Mouse (Mus musculus) hindbrain, embryonic 12.5 days (tissue): ENCODE measurements around the gene Thap3. TPM values are rescaled to one million over a fixed set of nuclear protein-coding genes. Genes with fewer than 3 reads are reported as not detected.
"Not testable (repeated sequence)": the region's sequence is repeated elsewhere in the genome, so short reads cannot be mapped to it uniquely, and the experiment has no call there.

Source experiments
- ATAC-seq: fragments of 200-750 bp; cut with Nextera tagmentation; 2 replicates; pipeline ENCODE4 v1.8.0; 2017; ENCODE audit warnings: moderate TSS enrichment; ENCODE audit not compliant: low FRiP score
- H3K27ac ChIP-seq: fragments of 300-500 bp; sonication (generic); 2 replicates; pipeline ENCODE4 v1.5.1; 2016; ENCODE audit warnings: mild to moderate bottlenecking
- H3K27me3 ChIP-seq: fragments of 300-500 bp; sonication (generic); 2 replicates; pipeline ENCODE4 v1.6.1; 2016; ENCODE audit warnings: mild to moderate bottlenecking
- H3K36me3 ChIP-seq: fragments of 300-500 bp; sonication (generic); 2 replicates; pipeline ENCODE4 v1.6.1; 2016; ENCODE audit warnings: mild to moderate bottlenecking
- H3K4me1 ChIP-seq: fragments of 300-500 bp; sonication (generic); 2 replicates; pipeline ENCODE4 v1.6.1; 2016
- H3K4me2 ChIP-seq: fragments of 300-500 bp; sonication (generic); replicated peaks from 2 replicates; pipeline ENCODE4 v1.6.1; 2016; ENCODE audit warnings: mild to moderate bottlenecking
- H3K4me3 ChIP-seq: fragments of 300-500 bp; sonication (generic); 2 replicates; pipeline ENCODE4 v1.5.1; 2016; ENCODE audit warnings: mild to moderate bottlenecking
- H3K9ac ChIP-seq: fragments of 300-500 bp; sonication (generic); 2 replicates; pipeline ENCODE4 v1.6.1; 2016; ENCODE audit warnings: mild to moderate bottlenecking, moderate library complexity
- H3K9me3 ChIP-seq: fragments of 300-500 bp; sonication (generic); replicated peaks from 2 replicates; pipeline ENCODE4 v1.6.1; 2016; ENCODE audit warnings: mild to moderate bottlenecking
- WGBS: fragments of 180-500 bp; shearing (Covaris S2); methylation state at CpG from one replicate; pipeline ENCODE4 v1.1.7; 2016; 5-methylcytosine and 5-hydroxymethylcytosine counted together
- polyA plus RNA-seq: library from polyadenylated mRNA; unstranded; fragments of >200 nt; fragmentation: Nextera tagmentation; extraction: Ambion mirVana; gene quantifications from 2 replicates; pipeline ENCODE4 v1.2.1, GENCODE M21; 2016

Gene Thap3
- polyA plus RNA-seq, result 31.7 and 37.0 TPM in 2 replicates

DNA sequence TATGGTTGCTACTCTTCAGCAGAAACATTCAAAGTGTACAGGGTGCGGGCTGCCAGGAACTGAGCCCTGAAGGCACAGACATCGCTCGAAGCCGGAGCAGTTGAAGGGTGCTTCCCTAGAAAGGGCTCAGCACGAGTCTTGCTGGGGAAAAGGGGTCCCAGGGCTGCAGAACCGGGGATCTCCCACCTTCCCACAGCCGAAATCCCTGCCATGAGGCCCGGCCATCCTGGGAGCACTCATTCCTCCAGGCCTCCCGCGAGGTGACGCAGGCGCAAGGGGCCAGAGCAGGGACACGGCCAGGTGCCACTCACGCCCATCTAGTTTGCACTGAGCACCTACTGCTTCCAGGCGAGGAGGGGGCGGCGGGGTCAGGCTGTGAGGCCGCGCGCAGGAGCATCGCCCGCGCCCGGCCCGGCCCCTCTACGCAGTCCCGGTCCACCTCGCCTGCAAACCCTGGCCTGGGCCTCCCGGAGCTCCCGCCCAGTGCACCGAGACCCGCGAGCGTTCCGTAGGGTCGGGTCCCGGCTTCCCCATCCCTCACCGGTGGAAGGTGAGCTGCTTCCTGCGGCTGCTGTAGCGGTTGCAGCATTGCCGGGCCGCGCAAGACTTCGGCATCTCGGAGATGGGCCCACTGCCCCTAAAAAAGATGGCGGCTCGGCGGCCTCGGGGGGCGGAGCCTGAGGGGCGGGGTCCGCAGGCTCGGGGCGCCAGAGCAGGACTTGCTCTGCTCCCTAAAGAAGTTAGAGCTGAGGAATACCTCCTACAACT lies at the start of gene Thap3:
Thap3 (minus strand) TSS at position 656 of the 768 bp plus-strand sequence.
- WGBS, result 1% methylated on average over 54 of the region's 54 CpGs

DNA sequence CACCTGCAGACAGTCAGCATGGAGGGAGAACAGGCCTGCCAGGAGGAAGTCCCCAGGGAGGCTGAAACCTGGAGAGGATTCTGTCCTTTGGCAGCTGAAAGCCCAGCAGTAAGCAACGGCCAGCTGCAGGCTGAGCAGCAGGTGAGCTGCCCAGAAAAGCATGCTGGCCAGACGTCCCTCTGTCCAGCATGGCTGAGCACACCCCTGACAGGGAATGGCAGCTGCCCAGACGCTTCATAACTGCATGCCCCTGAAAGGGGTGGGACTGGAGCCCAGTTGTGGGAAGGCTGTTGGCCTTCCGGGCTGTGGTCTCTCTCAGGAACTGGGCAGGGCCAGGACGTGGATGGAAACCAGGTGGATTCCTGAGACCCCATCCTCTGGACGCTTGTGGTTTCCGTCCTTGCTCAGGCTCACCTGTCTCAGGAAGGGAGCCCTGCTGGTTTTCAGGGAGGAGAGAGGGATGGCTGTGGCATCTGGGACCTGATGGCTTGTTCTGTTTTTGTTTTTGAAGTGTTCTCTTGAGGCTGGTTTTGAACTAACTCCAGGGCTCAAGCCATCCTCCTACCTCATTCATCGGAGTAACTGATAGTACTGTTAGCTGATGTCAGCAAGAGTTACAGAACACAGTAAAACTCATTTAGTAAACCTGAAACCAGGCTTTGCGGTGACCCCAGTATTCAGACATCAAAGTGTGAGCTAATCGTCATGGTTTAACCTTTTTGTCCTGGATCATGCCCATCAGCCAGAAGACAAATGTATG lies 49.6 kb upstream of the Thap3 start, which contains the start of gene Tas1r1:
Tas1r1 (minus strand) TSS at position 344 of the 760 bp plus-strand sequence.
- no peaks in the 10 kb centered on the region for H3K9me3 ChIP-seq
- H3K27ac ChIP-seq, result peak within 1 kb of the TSS; percentile 44; the same call in 1 of the 2 replicates
- peak within 1 kb of the TSS; percentile 98 for H3K4me2 ChIP-seq
- ATAC-seq, result 0 out of 2 replicates have a peak, but pooled peaks have one; percentile 17
- WGBS, result 49% methylated on average over 10 of the region's 10 CpGs
- H3K36me3 ChIP-seq, result peaks cover 25% of the 10 kb centered on the region
- H3K4me1 ChIP-seq, result peaks cover 15% of the 10 kb centered on the region
- H3K9ac ChIP-seq, result peak within 1 kb of the TSS; percentile 92
- no peaks in the 10 kb centered on the region for H3K27me3 ChIP-seq
- peak within 1 kb of the TSS; percentile 96 for H3K4me3 ChIP-seq

More for the DNA sequence above, at the start of gene Thap3:
- peak within 1 kb of the TSS; percentile 71 for H3K4me2 ChIP-seq
- H3K9me3 ChIP-seq, result no peaks in the 10 kb centered on the region
- H3K9ac ChIP-seq, result peak within 1 kb of the TSS; percentile 91
- ATAC-seq, result peak; percentile 75
- peak within 1 kb of the TSS; percentile 67 for H3K4me3 ChIP-seq
- peaks cover 29% of the 10 kb centered on the region for H3K36me3 ChIP-seq
- H3K27ac ChIP-seq, result peak within 1 kb of the TSS; percentile 70; the same call in 1 of the 2 replicates
- H3K4me1 ChIP-seq, result peaks cover 30% of the 10 kb centered on the region
- H3K27me3 ChIP-seq, result no peaks in the 10 kb centered on the region

DNA sequence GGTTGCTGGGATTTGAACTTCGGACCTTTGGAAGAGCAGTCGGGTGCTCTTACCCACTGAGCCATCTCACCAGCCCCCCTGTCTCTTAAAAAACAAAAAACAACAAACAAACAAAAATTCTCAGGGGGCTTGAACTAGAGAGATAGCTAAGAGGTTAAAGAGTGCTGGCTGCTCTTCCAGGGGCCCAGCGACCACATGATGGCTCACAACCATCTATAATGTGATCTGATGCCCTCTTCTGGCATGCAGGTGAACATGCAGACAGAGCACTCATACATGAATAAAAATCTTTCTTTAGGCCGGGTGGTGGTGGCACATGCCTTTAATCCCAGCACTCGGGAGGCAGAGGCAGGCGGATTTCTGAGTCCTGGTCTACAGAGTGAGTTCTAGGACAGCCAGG lies 47.7 kb upstream of the Thap3 start:
- WGBS, result 95% methylated on average over 6 of the region's 6 CpGs
- peaks cover 15% of the 10 kb centered on the region for H3K4me1 ChIP-seq
- ATAC-seq, result not testable (repeated sequence)

DNA sequence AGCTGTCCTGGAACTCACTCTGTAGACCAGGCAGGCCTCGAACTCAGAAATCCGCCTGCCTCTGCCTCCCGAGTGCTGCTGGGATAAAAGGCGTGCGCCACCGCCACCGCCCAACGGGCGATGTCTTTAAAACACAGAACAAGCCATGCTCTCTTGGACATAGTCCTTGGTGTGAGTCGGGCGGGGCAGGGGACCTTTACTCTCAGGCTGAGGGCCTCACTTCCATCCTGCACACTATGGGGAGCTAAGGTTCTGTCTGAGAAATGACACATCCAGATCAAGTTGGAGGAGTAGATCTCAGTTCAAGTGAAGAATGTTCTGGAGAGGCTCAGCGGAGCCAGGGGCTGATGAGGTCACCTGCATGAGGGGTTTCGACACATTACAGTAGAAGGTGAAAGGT lies 44.1 kb upstream of the Thap3 start:
- 92% methylated on average over 13 of the region's 13 CpGs for WGBS
- H3K4me3 ChIP-seq, result no peak overlapping the region
- H3K9ac ChIP-seq, result no peak overlapping the region

More for the DNA sequence above, 47.7 kb upstream of the Thap3 start:
- peaks cover 10% of the 10 kb centered on the region; the same call in 1 of the 2 replicates for H3K27me3 ChIP-seq
- not testable (repeated sequence) for H3K9ac ChIP-seq, H3K9me3 ChIP-seq, H3K36me3 ChIP-seq, H3K4me2 ChIP-seq, H3K4me3 ChIP-seq, H3K27ac ChIP-seq

DNA sequence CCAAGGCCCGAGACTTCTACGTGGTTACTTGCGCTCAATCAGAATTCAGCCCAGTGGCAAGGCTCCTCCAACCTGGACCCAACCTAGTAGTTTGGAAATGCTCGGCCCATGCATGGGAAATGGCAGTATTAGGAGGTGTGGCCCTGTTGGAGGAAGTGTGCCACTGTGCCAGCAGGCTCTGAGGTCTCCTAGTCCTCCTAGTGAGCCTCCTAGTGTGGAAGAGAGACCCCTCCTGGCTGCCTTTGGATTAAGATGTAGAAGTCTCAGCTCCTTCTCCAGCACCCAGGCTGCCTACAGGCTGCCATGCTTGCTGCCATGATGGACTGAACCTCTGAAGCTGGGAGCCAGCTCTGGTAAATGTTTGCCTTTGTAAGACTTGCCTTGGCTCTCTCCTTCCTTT lies 41.2 kb upstream of the Thap3 start:
- H3K4me1 ChIP-seq, result peaks cover 38% of the 10 kb centered on the region
- H3K4me3 ChIP-seq, result no peak overlapping the region
- 0 out of 2 replicates have a peak, but pooled peaks cover 4% of the 10 kb centered on the region for H3K36me3 ChIP-seq
- ATAC-seq, result no peak
- no peak overlapping the region for H3K27ac ChIP-seq
- WGBS, result 70% methylated on average over 4 of the region's 4 CpGs
- no peaks in the 10 kb centered on the region for H3K9me3 ChIP-seq
- H3K27me3 ChIP-seq, result peaks cover 10% of the 10 kb centered on the region; the same call in 1 of the 2 replicates
- H3K9ac ChIP-seq, result no peak overlapping the region
- peak overlapping the region; percentile 15; the same call in 1 of the 2 replicates for H3K4me2 ChIP-seq

More for the DNA sequence above, 44.1 kb upstream of the Thap3 start:
- Histone ChIP-seq H3K27ac (no peak overlapping the region), H3K9me3 (no peaks in the 10 kb centered on the region), H3K27me3 (peaks cover 10% of the 10 kb centered on the region; the same call in 1 of the 2 replicates), H3K36me3 (no peaks in the 10 kb centered on the region), H3K4me2 (no peak overlapping the region), H3K4me1 (peaks cover 16% of the 10 kb centered on the region)
- ATAC-seq, result no peak

DNA sequence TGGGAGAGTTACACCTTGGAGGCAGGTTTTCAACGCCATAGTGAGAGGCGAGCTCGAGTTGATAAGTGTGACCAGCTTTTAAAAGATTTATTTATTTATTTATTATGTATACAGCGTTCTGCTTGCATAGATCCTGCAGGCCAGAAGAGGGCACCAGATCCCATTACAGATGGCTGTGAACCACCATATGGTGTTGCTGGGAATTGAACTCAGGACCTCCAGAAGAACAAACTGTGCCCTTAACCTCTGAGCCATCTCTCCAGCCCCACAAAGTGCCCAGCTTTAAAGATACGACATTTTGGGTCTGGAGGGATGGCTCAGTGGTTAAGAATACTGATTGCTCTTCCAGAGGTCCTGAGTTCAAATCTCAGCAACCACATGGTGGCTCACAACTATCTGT lies 40.3 kb upstream of the Thap3 start:
- Histone ChIP-seq H3K4me3 (no peak overlapping the region), H3K36me3 (peaks cover 13% of the 10 kb centered on the region), H3K4me1 (peaks cover 43% of the 10 kb centered on the region), H3K9me3 (no peaks in the 10 kb centered on the region), H3K27ac (no peak overlapping the region), H3K4me2 (peak overlapping the region; percentile 99), H3K27me3 (peaks cover 10% of the 10 kb centered on the region; the same call in 1 of the 2 replicates), H3K9ac (no peak overlapping the region)
- WGBS, result 42% methylated on average over 5 of the region's 5 CpGs
- ATAC-seq, result no peak

DNA sequence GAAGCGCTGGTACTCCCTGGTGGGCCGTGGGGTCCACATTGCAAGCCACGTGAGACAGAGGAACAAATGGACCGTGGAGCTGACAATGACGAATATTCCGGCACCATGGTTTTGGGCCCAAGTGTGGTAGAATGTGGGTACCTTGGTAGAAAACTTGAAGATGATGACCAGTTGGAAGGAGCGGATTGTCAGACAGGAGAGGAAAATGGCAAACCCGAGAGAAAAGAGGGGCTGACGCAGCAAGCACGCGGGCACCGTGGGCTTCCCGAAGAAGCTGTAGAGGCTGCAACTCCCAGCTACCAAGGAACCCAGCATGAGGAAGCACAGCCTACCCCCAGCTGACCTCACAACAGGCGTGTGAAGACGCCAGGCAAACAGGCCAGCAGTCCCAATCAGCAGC lies 39.7 kb upstream of the Thap3 start:
- Histone ChIP-seq H3K4me2 (peak overlapping the region; percentile 99), H3K9ac (peak overlapping the region; percentile 76), H3K27ac (no peak overlapping the region), H3K9me3 (no peaks in the 10 kb centered on the region), H3K4me1 (peaks cover 43% of the 10 kb centered on the region), H3K36me3 (peaks cover 17% of the 10 kb centered on the region), H3K27me3 (peaks cover 10% of the 10 kb centered on the region; the same call in 1 of the 2 replicates), H3K4me3 (peak overlapping the region; percentile 82)
- ATAC-seq, result no peak
- 59% methylated on average over 15 of the region's 15 CpGs for WGBS

DNA sequence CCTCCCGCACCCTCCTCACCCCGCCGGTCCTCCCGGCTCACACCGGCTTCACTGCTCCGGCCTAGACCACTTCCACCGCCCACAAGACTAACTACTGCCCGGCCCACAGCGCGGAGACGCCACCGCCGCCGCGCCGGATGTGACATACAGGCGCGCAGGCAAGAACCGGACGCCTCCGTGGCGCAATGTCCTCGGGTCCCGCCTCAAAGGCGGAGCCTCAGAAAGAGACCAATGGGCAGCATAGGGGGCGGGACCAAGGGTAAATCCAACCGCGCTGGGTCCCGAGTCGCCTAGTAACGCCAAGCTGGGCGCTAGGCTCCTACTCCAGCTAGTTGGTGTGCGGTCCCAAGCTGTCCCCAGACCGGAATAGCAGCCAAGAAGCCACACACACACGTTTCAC lies 38.7 kb upstream of the Thap3 start, which contains the start of gene Zbtb48:
Zbtb48 (minus strand) TSS at position 148 of the 400 bp plus-strand sequence.
- WGBS, result 0% methylated on average over 35 of the region's 35 CpGs
- ATAC-seq, result peak; percentile 98
- peak within 1 kb of the TSS; percentile 83 for H3K9ac ChIP-seq
- H3K27me3 ChIP-seq, result peaks cover 9% of the 10 kb centered on the region; the same call in 1 of the 2 replicates
- H3K4me2 ChIP-seq, result peak within 1 kb of the TSS; percentile 99
- no peaks in the 10 kb centered on the region for H3K9me3 ChIP-seq
- peak within 1 kb of the TSS; percentile 82 for H3K4me3 ChIP-seq
- peaks cover 25% of the 10 kb centered on the region for H3K36me3 ChIP-seq
- H3K27ac ChIP-seq, result peak within 1 kb of the TSS; percentile 72
- peaks cover 43% of the 10 kb centered on the region for H3K4me1 ChIP-seq

DNA sequence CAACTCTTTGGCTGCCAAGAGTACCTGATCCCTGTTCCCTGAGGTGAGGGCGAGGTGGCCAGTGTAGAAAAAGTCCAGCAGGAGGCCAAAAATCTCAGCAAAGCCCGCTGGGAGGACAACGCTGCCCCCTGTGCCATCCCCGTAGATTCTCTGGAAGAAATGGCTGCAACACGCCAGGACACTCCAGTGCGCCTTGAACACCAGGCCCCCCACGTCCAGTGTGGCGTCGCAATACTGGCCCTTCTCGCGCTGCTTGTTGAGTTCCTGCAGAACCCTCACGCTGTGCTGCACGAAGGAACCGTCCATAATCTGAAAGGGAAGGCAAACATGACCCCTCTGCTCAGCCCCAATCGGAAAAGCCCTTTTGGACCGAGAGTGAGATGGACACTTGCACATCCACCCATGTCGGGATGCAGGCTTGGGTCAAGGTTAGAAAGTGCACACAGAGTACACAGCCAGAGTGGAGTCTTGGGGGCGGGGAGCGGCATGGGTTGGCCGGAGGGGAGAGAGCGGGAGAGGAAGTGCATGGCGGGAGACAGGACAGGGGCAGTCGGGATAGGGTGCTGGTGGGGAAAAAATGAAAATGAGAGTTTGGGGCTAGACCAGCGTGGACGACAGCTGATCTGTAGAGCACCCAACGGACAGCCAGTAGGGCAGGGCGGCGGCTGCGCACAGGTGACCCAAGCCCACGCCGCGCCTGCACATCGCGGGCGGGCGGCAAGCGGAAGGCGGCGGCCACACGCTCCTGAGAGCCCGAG lies 38.1 kb upstream of the Thap3 start:
- Histone ChIP-seq H3K27ac (peak overlapping the region; percentile 72; the same call in 1 of the 2 replicates), H3K4me1 (peaks cover 43% of the 10 kb centered on the region)
- ATAC-seq, result peak; percentile 78

DNA sequence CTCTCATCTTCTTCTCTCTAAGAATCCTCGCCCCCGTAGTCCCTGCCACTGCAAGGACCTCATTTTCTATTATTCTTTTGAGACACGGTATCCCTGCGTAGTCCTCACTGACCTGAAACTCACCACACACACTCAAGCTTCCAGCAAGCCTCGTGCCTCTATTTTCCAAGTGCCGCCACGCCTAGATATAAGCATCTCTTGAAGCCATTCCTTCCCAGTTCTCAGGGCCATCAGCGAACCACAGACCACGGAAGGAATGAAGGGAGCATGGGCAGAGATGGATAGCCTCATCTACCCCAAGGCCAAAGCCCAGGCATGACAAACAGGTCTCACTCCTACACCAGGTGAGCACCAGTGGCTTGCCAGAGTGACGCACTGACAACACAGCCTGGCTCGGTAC lies 35.7 kb upstream of the Thap3 start:
- Histone ChIP-seq H3K27ac (no peak overlapping the region), H3K4me3 (no peak overlapping the region), H3K36me3 (peaks cover 55% of the 10 kb centered on the region), H3K9me3 (no peaks in the 10 kb centered on the region), H3K9ac (no peak overlapping the region), H3K27me3 (no peaks in the 10 kb centered on the region), H3K4me2 (no peak overlapping the region), H3K4me1 (peaks cover 38% of the 10 kb centered on the region)
- WGBS, result 91% methylated on average over 11 of the region's 11 CpGs
- ATAC-seq, result no peak

More for the DNA sequence above, 38.1 kb upstream of the Thap3 start:
- 3% methylated on average over 40 of the region's 41 CpGs for WGBS
- peak overlapping the region; percentile 99 for H3K4me2 ChIP-seq
- H3K4me3 ChIP-seq, result peak overlapping the region; percentile 82
- peak overlapping the region; percentile 83 for H3K9ac ChIP-seq
- peaks cover 3% of the 10 kb centered on the region; the same call in 1 of the 2 replicates for H3K27me3 ChIP-seq
- H3K9me3 ChIP-seq, result no peaks in the 10 kb centered on the region
- H3K36me3 ChIP-seq, result peaks cover 31% of the 10 kb centered on the region

DNA sequence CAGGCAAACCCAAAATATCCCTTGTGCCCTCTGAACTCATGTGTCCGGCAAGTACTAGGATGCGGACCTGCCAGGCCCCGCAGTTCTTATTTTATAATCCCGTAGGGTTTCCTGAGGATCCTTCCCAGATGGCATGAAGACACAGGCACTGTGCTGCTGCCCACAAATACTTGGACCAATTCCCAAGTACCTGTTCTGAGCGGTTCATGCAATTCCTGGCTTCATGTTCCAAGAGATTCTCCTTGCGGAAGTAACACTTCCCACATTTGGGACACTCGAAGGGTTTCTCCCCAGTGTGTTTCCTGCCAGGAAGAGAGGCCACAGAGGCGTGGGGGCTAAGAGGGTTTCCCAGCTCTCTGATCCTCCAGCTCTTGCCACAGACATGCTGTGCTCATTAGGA lies 33.7 kb upstream of the Thap3 start:
- H3K9me3 ChIP-seq, result no peaks in the 10 kb centered on the region
- no peak overlapping the region for H3K4me2 ChIP-seq
- 89% methylated on average over 8 of the region's 8 CpGs for WGBS
- no peak for ATAC-seq
- no peaks in the 10 kb centered on the region for H3K27me3 ChIP-seq
- no peak overlapping the region for H3K27ac ChIP-seq
- H3K4me1 ChIP-seq, result peaks cover 26% of the 10 kb centered on the region
- H3K4me3 ChIP-seq, result no peak overlapping the region
- no peak overlapping the region for H3K9ac ChIP-seq
- H3K36me3 ChIP-seq, result peaks cover 68% of the 10 kb centered on the region
